Mouse (Mus musculus) lung, adult 2 months (tissue): ENCODE measurements around the gene Nudt21.

Experiments
- CTCF ChIP-seq: fragments of 200-500 bp; IDR thresholded peaks from 2 replicates; pipeline ENCODE4 v1.5.1; 2011; ENCODE audit warnings: mild to moderate bottlenecking, low read length, control low read depth; ENCODE audit not compliant: insufficient read depth
- POLR2A ChIP-seq: fragments of 200-500 bp; IDR thresholded peaks from 2 replicates; pipeline ENCODE4 v1.6.1; 2011; ENCODE audit warnings: low read depth, mild to moderate bottlenecking, control low read depth, low read length, borderline replicate concordance; ENCODE audit errors: extremely low read depth

DNA sequence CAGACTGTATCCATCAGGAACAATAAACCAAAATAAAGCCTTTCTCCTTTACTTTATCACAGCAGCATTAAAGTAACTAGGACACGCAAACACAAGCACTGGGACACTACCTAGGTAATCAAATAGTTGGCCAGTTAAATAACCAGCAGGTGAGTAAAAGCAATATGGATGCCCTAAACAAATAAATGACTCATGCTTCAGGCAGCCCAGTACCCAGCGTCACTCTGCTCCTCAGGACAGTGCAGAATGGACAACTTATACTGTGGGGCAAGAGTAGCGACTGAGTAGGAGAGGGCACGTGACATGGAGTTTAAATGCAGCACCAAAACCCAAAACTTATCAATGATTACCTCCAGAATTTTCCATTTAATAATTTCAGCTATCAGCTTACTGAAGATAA, 47.1 kb downstream of the Nudt21 start:
- TF ChIP-seq CTCF (no peak), POLR2A (no peak)
